Mouse (Mus musculus) gastrocnemius, postnatal 25 days (tissue): ENCODE measurements around the gene Adamts9. TPM values are rescaled to one million over a fixed set of nuclear protein-coding genes. Genes with fewer than 3 reads are reported as not detected.

Source experiments
- DNase-seq: peaks from one replicate; pipeline ENCODE4 v3.0.0; 2022
- total RNA-seq, 2 experiments: library from RNA; stranded (reverse); gene quantifications; 1 replicate in 1 of 2; 2 replicates in 1 of 2; pipeline ENCODE4 v1.2.3; 2021

The Adamts9 gene
- total RNA-seq, 2 experiments from 2014 or later = 7.8 to 8.3 TPM

- peak; percentile 19 for DNase-seq
Measured at GRCm38 (mm10) chr6:92726121-92726520, 217.2 kb downstream of the Adamts9 start.

GRCm38 (mm10) chr6:92724394-92724793 is 218.9 kb downstream of the Adamts9 start:
- DNase-seq = no peak

Other genes starting within 250 kb of the Adamts9 start
- gene Prickle2, start 237.3 kb downstream of the Adamts9 start, total RNA-seq = 1 to 10 TPM; 1.8 to 2.4 TPM
- gene A730049H05Rik, start 127.0 kb downstream of the Adamts9 start, total RNA-seq = under 1 TPM in 1 of 2 experiments, not detected in 1; 0.19 TPM
- under 1 TPM; 0.48 to 0.74 TPM for gene Gm15737, start 74.1 kb downstream of the Adamts9 start, total RNA-seq